Mouse (Mus musculus) heart, embryonic 10.5 days (tissue): ENCODE measurements around the gene Cacnb4. TPM values are rescaled to one million over a fixed set of nuclear protein-coding genes. Genes with fewer than 3 reads are reported as not detected.

ENCODE experiments used
- DNase-seq: peaks from one replicate; pipeline ENCODE4 v3.0.0-alpha.2; 2017; ENCODE audit warnings: low spot score
- H3K27ac ChIP-seq: fragments of 300-500 bp; sonication (generic); 2 replicates; pipeline ENCODE4 v1.5.1; 2016; ENCODE audit warnings: mild to moderate bottlenecking
- H3K27me3 ChIP-seq: fragments of 300-500 bp; sonication (generic); 2 replicates; pipeline ENCODE4 v1.6.1; 2016; ENCODE audit warnings: mild to moderate bottlenecking; ENCODE audit not compliant: poor library complexity, insufficient read depth, severe bottlenecking
- H3K36me3 ChIP-seq: fragments of 300-500 bp; sonication (generic); 2 replicates; pipeline ENCODE4 v1.6.1; 2016; ENCODE audit warnings: mild to moderate bottlenecking, moderate library complexity
- H3K4me1 ChIP-seq: fragments of 300-500 bp; sonication (generic); 2 replicates; pipeline ENCODE4 v1.6.1; 2016; ENCODE audit warnings: mild to moderate bottlenecking
- H3K4me3 ChIP-seq: fragments of 300-500 bp; sonication (generic); 2 replicates; pipeline ENCODE4 v1.5.1; 2016; ENCODE audit warnings: mild to moderate bottlenecking, moderate library complexity
- H3K9me3 ChIP-seq: fragments of 300-500 bp; sonication (generic); 2 replicates; pipeline ENCODE4 v1.6.1; 2016; ENCODE audit warnings: mild to moderate bottlenecking, moderate library complexity
- WGBS: fragments of 180-500 bp; shearing (Covaris S2); methylation state at CpG from one replicate; pipeline ENCODE4 v1.1.7; 2016; 5-methylcytosine and 5-hydroxymethylcytosine counted together
- polyA plus RNA-seq: library from polyadenylated mRNA; unstranded; fragments of >200 nt; fragmentation: Nextera tagmentation; extraction: Ambion mirVana; gene quantifications from 2 replicates; pipeline ENCODE4 v1.2.1, GENCODE M21; 2016

Gene Cacnb4
- polyA plus RNA-seq, 1 experiment from 2014 or later, result 0.29 TPM

DNA sequence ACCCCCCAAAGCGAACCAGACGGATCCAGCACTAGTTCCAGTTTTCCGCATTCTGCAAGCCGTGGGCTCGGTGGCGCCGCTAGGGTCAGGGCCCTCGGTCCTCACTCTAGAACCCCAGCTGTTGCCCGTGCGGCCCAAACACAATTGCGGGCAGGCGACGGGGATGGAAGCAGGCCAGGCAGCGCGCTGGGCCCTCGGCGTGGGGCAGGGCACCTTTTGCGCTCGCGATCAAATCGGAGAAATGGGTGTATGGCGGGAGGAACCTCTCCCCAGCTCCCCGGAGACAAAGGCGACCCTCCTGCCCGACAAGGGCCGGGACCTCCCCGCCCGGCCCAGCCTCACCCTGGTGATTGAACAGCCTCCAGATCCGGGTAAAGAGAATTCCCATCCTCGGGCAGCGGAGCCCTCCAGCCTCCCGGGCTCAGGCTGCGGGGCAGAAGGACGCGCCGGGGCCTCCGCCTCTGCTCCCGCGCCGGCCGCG lies 252.3 kb downstream of the Cacnb4 start:
- under 1% methylated on average over 42 of the region's 42 CpGs for whole genome bisulfite sequencing
- Histone ChIP-seq H3K4me3 (peak overlapping the region; percentile 98), H3K36me3 (no peaks in the 10 kb centered on the region), H3K27ac (peak overlapping the region; percentile 99), H3K4me1 (peaks cover 43% of the 10 kb centered on the region), H3K9me3 (no peaks in the 10 kb centered on the region), H3K27me3 (no peaks in the 10 kb centered on the region)
- DNase-seq, result peak; percentile 82

DNA sequence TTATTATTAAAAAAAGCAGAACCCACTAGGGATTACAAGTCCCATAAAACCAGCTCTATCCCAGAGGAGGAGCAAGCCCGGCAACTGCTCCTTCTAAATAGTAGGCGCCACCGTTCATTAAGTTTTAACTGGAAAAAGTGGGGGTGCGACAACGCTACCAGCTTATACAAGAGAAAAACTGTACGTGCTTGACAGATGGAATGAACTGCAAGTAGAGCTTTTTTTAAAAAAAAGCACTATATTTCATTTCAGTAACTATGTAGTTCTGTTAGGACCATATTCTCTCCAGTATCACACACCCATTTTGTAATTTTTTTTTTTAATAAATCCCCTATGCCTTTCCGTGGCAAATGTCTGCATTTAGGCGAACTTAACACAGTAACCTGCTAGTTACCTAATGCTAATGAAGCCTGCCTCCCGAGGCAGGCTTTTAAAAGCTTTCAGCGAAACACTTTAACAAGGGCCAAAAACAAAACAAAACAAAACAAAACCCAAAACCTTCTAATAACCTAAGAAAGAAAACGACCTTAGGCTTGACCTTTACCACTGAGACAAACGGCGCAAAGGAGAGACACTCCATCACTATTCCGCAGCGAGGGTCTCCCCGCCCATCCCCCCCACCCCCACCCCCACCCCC lies 252.9 kb downstream of the Cacnb4 start:
- H3K4me3 ChIP-seq, result peak overlapping the region; percentile 98
- H3K27me3 ChIP-seq, result no peaks in the 10 kb centered on the region
- no peaks in the 10 kb centered on the region for H3K9me3 ChIP-seq
- WGBS, result 3% methylated on average over 16 of the region's 16 CpGs
- H3K4me1 ChIP-seq, result peaks cover 49% of the 10 kb centered on the region
- H3K36me3 ChIP-seq, result no peaks in the 10 kb centered on the region
- H3K27ac ChIP-seq, result peak overlapping the region; percentile 99
- DNase-seq, result no peak

DNA sequence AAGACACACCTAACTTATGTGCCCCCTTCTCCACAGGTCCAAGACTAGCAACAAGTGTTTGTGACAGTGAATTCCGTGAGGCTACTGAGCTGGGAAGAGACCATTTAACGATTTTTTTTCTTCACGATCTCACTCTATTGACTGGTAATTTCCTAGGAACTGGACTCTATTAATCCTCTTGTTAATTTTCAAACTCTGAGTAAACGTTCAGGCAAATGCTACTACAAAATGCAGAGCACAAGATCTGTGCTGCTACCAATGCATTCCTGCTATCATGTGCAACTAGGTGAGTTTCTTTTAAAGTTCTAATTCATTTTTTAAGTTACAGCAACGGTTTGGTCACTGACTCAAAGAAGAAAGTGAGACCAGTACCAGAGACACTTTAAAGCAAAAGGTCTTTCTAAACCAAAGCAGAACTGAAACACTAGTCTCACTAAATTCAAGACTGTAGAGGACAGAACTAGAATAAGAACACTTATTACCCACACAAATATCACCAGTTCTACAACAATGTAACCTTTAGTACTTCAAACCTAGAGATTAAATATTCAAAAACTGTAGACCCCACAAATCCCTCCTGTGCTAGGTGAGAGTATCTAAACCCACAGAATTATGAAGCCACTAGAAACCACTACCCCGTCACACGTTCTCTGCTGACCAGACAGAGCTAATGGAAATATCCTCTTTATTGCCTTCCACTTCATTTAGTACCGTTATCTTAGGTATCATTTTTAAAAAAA lies 253.6 kb downstream of the Cacnb4 start:
- no peak for DNase-seq
- 57% methylated on average over 8 of the region's 8 CpGs for WGBS
- H3K4me3 ChIP-seq, result peak overlapping the region; percentile 98
- peak overlapping the region; percentile 99 for H3K27ac ChIP-seq
- H3K36me3 ChIP-seq, result no peaks in the 10 kb centered on the region
- H3K27me3 ChIP-seq, result no peaks in the 10 kb centered on the region
- H3K9me3 ChIP-seq, result no peaks in the 10 kb centered on the region
- H3K4me1 ChIP-seq, result peaks cover 49% of the 10 kb centered on the region

DNA sequence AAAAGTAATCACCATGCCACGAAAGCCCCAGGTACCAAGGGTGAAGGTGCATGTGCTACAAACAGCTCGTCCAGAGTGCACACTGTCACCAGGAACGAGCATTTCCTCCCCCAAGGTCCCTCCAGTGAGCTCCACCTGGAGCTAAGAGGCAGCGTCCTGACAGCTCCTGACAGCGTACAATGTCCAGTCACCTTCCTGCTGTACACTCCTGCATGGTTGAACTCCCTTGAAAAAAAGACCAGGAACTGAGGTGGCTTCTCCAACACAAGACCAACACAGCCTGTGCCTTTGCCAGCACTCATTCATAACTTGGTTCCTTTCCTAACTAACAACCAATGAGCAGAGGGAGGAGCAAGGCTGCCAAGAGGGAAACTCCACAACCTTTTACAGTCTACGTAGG lies 255.4 kb downstream of the Cacnb4 start:
- peaks cover 6% of the 10 kb centered on the region for H3K36me3 ChIP-seq
- 36% methylated on average over 6 of the region's 6 CpGs for WGBS
- H3K4me3 ChIP-seq, result peak overlapping the region; percentile 16
- H3K4me1 ChIP-seq, result peaks cover 49% of the 10 kb centered on the region
- DNase-seq, result no peak
- no peaks in the 10 kb centered on the region for H3K9me3 ChIP-seq
- no peaks in the 10 kb centered on the region for H3K27me3 ChIP-seq
- H3K27ac ChIP-seq, result peak overlapping the region; percentile 67; the same call in 1 of the 2 replicates

DNA sequence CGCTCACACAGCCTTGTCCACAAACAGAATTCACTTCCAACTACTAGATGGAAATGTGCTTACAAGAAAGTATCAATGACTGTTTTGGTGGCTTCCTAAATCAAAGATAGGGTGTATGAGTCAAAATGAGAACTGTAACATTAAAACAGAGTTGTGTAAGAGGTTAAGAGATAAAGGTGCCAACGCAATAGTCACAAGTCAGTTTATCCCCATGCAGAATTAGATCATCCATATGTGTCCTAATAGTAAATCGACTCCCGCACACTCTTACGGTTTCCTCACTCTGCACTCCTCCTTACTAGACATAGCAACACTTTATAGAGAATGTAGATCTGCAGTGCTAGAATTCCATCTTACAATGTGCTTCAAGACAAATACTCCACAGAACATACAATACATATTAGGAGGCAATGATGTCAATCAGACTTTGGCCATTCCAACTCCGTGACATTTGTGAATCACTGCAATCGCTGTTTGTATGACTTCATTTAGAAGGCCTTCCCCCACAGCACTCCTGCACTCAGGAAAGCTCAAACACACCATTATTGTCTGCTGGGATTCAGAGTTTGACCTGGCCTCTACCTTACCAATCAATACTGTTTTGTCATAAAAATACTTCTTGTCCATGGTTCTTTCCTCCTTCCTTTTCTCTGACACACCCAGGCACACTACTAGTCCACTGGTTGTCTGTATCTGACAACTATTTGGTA lies 256.5 kb downstream of the Cacnb4 start:
- Histone ChIP-seq H3K9me3 (no peaks in the 10 kb centered on the region), H3K36me3 (peaks cover 17% of the 10 kb centered on the region), H3K27me3 (no peaks in the 10 kb centered on the region), H3K4me3 (no peak overlapping the region), H3K27ac (no peak overlapping the region), H3K4me1 (peaks cover 44% of the 10 kb centered on the region)
- DNase-seq, result no peak
- 81% methylated on average over 7 of the region's 7 CpGs for WGBS

DNA sequence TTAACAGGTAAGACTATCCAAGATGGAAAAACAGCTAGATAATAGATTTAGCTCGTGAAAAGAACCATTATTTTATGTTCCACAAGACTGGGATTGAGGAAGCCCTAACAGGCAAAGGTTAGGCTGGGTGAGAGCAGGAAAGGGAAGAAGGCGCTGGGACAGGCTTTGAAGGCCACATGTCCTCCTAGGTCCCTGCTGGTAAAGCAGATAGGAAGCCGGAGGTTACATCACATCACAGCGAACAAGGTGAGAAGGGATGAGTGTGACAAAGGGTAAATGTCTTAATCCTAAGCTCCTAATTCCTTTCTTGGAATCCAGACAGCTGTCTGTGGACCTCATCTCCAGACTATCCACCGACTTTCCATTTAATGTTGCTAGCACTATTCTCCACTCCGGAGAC lies 257.3 kb downstream of the Cacnb4 start:
- no peak for DNase-seq
- 61% methylated on average over 6 of the region's 6 CpGs for WGBS
- H3K4me1 ChIP-seq, result peaks cover 40% of the 10 kb centered on the region

DNA sequence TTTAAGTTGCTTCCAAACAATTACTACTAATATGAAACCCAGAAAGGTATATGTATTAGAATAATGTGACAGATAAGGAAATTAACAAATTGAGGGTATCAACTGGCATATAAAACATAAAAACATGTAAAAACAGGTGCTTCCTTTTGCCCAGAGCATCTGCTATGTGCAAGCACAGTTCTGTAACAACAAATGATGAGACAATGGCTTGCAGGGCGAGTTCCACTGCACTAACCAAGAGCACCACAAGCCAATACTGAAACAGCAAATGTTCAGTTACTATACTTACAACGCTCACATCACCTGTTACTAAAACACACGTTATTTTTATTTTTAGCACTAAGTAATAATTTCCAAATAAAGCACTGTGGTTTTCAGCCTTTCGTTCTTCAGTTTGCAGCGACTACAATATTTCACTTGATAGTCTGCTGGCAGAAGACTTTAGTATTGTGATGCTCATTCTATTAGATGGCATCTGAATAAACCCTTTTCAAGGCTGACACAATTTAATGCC lies 264.1 kb downstream of the Cacnb4 start:
- Histone ChIP-seq H3K27me3 (no peaks in the 10 kb centered on the region), H3K9me3 (peaks cover 21% of the 10 kb centered on the region), H3K36me3 (peaks cover 86% of the 10 kb centered on the region), H3K4me1 (no peaks in the 10 kb centered on the region), H3K4me3 (no peak overlapping the region), H3K27ac (no peak overlapping the region)
- WGBS, result 96% methylated on average over 5 of the region's 5 CpGs
- DNase-seq, result no peak

More for the DNA sequence above, 257.3 kb downstream of the Cacnb4 start:
- Histone ChIP-seq H3K4me3 (no peak overlapping the region), H3K27ac (no peak overlapping the region), H3K27me3 (no peaks in the 10 kb centered on the region), H3K9me3 (no peaks in the 10 kb centered on the region), H3K36me3 (peaks cover 25% of the 10 kb centered on the region)

DNA sequence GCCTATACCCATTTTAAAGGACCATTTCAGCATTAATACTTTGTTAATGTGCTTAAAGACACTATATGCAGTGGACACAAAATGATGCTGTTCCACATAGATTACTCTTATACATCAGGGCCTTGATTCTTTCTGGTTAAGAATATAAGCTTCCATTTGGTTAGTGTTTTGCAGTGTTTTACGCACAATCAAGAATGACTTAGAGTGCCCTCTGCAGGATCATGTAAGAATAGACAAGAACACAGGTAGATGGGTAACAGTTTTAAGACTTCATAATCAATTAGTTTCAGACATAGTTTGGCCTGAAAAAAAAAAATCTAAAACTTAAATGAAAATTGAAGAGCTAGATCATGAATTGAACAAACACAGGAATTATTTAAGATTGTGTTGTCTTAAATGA lies 270.2 kb downstream of the Cacnb4 start:
- Histone ChIP-seq H3K9me3 (peaks cover 21% of the 10 kb centered on the region), H3K27ac (no peak overlapping the region), H3K27me3 (no peaks in the 10 kb centered on the region), H3K36me3 (peaks cover 90% of the 10 kb centered on the region), H3K4me3 (no peak overlapping the region), H3K4me1 (no peaks in the 10 kb centered on the region)
- no peak for DNase-seq
- 89% methylated on average over 1 of the region's 1 CpGs for WGBS

DNA sequence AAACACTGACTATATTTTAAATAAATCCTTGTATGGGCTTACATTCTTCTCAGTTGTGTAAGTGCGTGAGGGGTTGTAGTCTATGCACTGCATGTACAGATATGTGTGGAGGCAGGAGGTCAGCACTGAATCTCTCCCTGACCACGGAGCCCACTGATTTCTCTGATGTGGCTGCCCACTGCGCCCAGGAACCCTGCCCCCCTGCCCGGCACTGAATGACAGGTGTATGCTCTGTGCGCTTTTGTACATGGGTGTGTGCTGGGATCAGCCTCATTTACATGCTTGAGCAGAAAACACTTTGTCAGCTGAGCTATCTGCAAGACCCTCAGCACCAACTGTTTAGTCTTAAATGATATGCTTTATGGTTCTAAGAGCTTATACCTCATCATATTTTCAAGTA lies 271.4 kb downstream of the Cacnb4 start:
- Histone ChIP-seq H3K4me3 (no peak overlapping the region), H3K36me3 (peaks cover 83% of the 10 kb centered on the region), H3K9me3 (peaks cover 10% of the 10 kb centered on the region), H3K27ac (no peak overlapping the region), H3K4me1 (no peaks in the 10 kb centered on the region), H3K27me3 (no peaks in the 10 kb centered on the region)
- no peak for DNase-seq
- 96% methylated on average over 5 of the region's 5 CpGs for WGBS

DNA sequence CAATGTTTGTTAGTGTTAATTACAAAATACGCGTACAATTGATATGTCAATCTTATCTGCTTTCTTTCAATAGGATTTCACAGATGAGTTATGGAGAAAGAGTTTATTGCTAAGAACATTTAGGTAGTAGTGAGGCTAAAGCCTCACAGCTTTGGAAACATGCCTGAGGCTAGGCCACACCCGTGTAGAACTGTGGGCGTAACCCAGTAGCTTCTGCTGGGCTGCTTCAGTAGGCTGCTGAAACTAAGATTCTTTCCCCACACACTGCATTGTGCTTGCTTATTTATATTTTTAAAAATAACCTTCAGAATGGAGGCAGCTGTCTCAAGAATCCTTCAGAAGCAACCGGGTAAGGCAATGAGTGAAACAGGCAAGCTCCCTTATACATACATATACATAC lies 282.1 kb downstream of the Cacnb4 start:
- DNase-seq, result no peak
- no peaks in the 10 kb centered on the region for H3K27me3 ChIP-seq

DNA sequence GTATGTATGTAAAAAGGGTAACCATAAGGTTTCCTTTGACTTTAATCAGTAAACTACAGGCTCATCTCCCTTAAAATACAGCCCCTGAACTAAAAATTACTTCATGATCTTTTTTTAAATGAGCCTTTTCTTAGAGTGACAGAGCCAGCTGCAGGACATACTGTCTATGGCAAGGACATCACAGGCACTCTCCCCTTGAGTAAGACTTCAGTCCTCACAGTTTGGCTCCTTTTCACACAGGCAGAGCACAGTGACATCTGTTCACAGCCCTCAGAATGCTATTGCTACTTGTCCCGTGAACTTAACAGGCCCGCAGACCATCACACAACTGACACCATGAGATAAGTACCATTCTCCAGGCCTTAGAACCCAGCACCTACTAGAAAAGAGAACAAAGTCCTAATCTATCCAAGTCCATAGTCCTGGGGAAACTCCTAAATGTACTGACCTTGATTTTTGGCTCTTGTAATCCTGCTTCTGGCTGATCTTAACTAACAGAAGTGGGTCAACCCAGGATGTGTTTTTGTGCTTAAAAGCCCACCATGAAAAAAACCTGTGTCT lies 286.1 kb downstream of the Cacnb4 start:
- Histone ChIP-seq H3K9me3 (no peaks in the 10 kb centered on the region), H3K27ac (no peak overlapping the region), H3K27me3 (no peaks in the 10 kb centered on the region), H3K4me3 (no peak overlapping the region), H3K4me1 (peaks cover 8% of the 10 kb centered on the region), H3K36me3 (no peaks in the 10 kb centered on the region)
- DNase-seq, result no peak
- WGBS, result 48% methylated on average over 2 of the region's 2 CpGs

More for the DNA sequence above, 282.1 kb downstream of the Cacnb4 start:
- Histone ChIP-seq H3K4me3 (no peak overlapping the region), H3K9me3 (no peaks in the 10 kb centered on the region), H3K27ac (no peak overlapping the region), H3K4me1 (no peaks in the 10 kb centered on the region), H3K36me3 (peaks cover 6% of the 10 kb centered on the region)
- WGBS, result 85% methylated on average over 5 of the region's 5 CpGs

DNA sequence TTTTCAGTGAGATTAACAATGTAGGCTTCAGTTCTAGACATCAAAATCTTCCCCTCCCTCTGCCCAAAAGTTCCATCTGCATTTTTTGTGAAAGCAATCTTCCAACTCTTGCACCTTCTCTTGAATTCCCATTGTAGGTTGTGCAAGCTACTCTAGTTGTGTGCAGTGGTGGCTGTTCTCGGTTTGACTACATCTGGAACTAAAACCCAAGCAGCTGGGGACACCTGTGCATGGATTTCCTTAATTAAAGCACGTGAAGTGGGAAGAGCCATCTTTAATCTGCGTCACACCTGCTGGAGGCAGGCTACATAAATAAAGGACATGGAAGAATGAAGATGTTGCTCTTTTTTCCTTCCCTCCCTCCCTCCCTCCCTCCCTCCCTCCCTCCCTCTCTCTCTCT lies 286.7 kb downstream of the Cacnb4 start:
- H3K36me3 ChIP-seq, result no peaks in the 10 kb centered on the region
- 74% methylated on average over 3 of the region's 3 CpGs for WGBS
- no peaks in the 10 kb centered on the region for H3K9me3 ChIP-seq
- no peak overlapping the region for H3K4me3 ChIP-seq
- peaks cover 8% of the 10 kb centered on the region for H3K4me1 ChIP-seq
- no peak for DNase-seq
- no peaks in the 10 kb centered on the region for H3K27me3 ChIP-seq
- no peak overlapping the region for H3K27ac ChIP-seq
